Mouse (Mus musculus) thymus, adult 18-20 months (tissue): ENCODE measurements around the gene Gstt3.
"Not testable (repeated sequence)": the region's sequence is repeated elsewhere in the genome, so short reads cannot be mapped to it uniquely, and the experiment has no call there.

Experiments
- DNase-seq, 2 experiments: peaks; one replicate each; pipeline ENCODE4 v3.0.0; 2022; ENCODE audit warnings: mixed read lengths in 2 of 2

The Gstt3 gene

GRCm38 (mm10) chr10:75779206-75780174 lies 1.7 kb downstream of the Gstt3 start:
- no peak for DNase-seq

- DNase-seq, result no peak
Measured at GRCm38 (mm10) chr10:75777885-75778284, 3.3 kb downstream of the Gstt3 start.

- DNase-seq, result no peak
Measured at GRCm38 (mm10) chr10:75776562-75776961, 4.7 kb downstream of the Gstt3 start.

- DNase-seq, result no peak
Measured at GRCm38 (mm10) chr10:75774587-75774986, 6.6 kb downstream of the Gstt3 start.

- DNase-seq, result no peak
Measured at GRCm38 (mm10) chr10:75774102-75774501, 7.1 kb downstream of the Gstt3 start.

GRCm38 (mm10) chr10:75772795-75773664 lies 8.2 kb downstream of the Gstt3 start, which contains the start of gene Ddt:
Ddt (minus strand) TSS chr10:75773414.
- DNase-seq, result peak; percentile 74 to 88

GRCm38 (mm10) chr10:75767756-75768155 lies 13.5 kb downstream of the Gstt3 start:
- DNase-seq, result not testable (repeated sequence)

GRCm38 (mm10) chr10:75766856-75767255 lies 14.4 kb downstream of the Gstt3 start:
- no peak for DNase-seq

GRCm38 (mm10) chr10:75764519-75765473 lies 16.4 kb downstream of the Gstt3 start:
- DNase-seq, result peak in 1 of 2 experiments; percentile 51

GRCm38 (mm10) chr10:75763682-75764518 lies 17.3 kb downstream of the Gstt3 start, which contains the start of gene Cabin1:
Cabin1 (minus strand) TSS chr10:75764341.
- peak; percentile 96 to 97 for DNase-seq

GRCm38 (mm10) chr10:75762413-75762812 lies 18.8 kb downstream of the Gstt3 start:
- DNase-seq, result no peak

- no peak for DNase-seq
Measured at GRCm38 (mm10) chr10:75760311-75760710, 20.9 kb downstream of the Gstt3 start.

GRCm38 (mm10) chr10:75756719-75757118 lies 24.5 kb downstream of the Gstt3 start:
- DNase-seq, result no peak

GRCm38 (mm10) chr10:75744017-75744416 lies 37.2 kb downstream of the Gstt3 start:
- DNase-seq, result peak; percentile 44 to 47

- no peak for DNase-seq
Measured at GRCm38 (mm10) chr10:75743369-75743768, 37.8 kb downstream of the Gstt3 start.

GRCm38 (mm10) chr10:75740866-75741265 lies 40.3 kb downstream of the Gstt3 start:
- no peak for DNase-seq

- DNase-seq, result no peak
Measured at GRCm38 (mm10) chr10:75725449-75725848, 55.8 kb downstream of the Gstt3 start.
